Mouse (Mus musculus): Measurements from ENCODE around the gene Itgb3. TPM values are rescaled to one million over a fixed set of nuclear protein-coding genes. Genes with fewer than 3 reads are reported as not detected.

Itgb3 gene
- polyA plus RNA-seq, 1 experiment from 2014 or later: 3.5 TPM

DNA sequence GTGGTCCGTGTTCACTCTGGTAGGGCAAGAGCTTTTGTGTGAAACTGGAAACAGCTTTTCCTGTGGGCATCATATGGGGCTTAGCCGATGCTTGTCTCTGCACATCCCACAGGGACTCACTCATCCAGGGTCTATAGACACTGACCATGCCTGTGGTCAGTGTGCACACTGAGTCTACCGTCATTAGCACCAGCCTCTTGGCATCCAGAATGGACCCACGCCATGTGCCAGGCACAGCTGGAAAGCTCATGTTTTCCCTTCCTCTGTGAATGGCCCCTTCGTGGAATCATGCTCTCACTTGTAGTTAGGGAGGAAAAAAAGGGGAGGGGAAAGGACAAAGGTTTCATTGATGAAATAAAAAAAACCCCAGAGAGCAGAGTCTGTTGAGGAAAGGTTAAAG lies 30.2 kb downstream of the Itgb3 start:
- no peak for ATAC-seq (replicated peaks; ENCODE audit: extremely low read depth, insufficient read depth, low FRiP score)
- Histone ChIP-seq H3K4me3 (ENCODE audit: low read length) (no peak overlapping the region), H3K9ac (ENCODE audit: low read length) (no peak overlapping the region), H3K4me1 (ENCODE audit: control insufficient read depth, insufficient read depth, low read length) (no peaks in the 10 kb centered on the region), H3K36me3 (ENCODE audit: control insufficient read depth, insufficient read depth) (no peaks in the 10 kb centered on the region), H3K4me2 (ENCODE audit: low read depth, low read length) (no peak overlapping the region), H3K27me3 (ENCODE audit: control insufficient read depth, insufficient read depth, low read length) (no peaks in the 10 kb centered on the region), H3K9me3 (replicated peaks; ENCODE audit: control insufficient read depth, low read length) (no peaks in the 10 kb centered on the region), H3K27ac (ENCODE audit: low read length) (no peak overlapping the region)
- WGBS: 75% methylated on average over 5 of the region's 5 CpGs

DNA sequence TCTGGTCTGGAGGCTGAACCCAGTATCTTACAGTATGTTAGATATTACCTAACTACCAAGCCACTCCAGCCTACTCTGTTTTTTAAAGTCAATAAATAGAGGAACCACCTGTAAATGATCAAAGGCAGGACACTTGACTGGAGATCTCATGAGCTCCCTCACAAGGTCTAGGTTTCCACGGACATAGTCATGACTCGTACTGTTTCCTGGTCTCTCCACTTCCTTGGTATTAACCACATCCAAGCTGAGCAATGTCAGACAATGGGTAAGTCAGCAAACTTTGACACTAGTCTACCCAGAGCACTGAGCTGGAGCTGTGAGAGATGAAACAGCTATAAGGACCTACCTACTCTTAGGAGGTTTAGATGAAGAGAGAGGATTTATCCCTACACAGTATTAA lies 31.1 kb downstream of the Itgb3 start:
- ATAC-seq (replicated peaks; ENCODE audit: extremely low read depth, insufficient read depth, low FRiP score): no peak
- Histone ChIP-seq H3K4me3 (ENCODE audit: low read length) (no peak overlapping the region), H3K36me3 (ENCODE audit: control insufficient read depth, insufficient read depth) (no peaks in the 10 kb centered on the region), H3K27ac (ENCODE audit: low read length) (no peak overlapping the region), H3K9ac (ENCODE audit: low read length) (no peak overlapping the region), H3K4me2 (ENCODE audit: low read depth, low read length) (no peak overlapping the region), H3K4me1 (ENCODE audit: control insufficient read depth, insufficient read depth, low read length) (no peaks in the 10 kb centered on the region), H3K9me3 (replicated peaks; ENCODE audit: control insufficient read depth, low read length) (no peaks in the 10 kb centered on the region), H3K27me3 (ENCODE audit: control insufficient read depth, insufficient read depth, low read length) (no peaks in the 10 kb centered on the region)
- 61% methylated on average over 2 of the region's 2 CpGs for WGBS

DNA sequence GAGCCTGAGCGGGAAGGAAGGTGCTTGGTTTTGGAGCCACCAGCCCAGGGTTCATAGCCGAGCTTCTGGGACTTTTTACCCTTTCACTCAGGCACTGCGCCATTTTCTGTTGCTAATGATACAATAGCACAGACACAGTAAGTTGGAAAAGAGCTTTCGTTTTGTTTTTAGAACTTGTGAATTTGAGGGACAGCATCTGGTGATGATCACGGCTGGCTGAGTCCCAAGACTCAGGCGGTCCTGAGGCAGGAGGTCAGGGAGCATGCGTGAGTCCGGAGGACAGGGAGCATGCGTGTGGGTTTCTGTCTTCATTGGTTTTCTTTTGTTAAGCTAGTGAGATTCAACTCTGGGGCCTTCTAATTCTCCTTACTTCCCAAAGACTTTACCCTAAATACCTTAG lies 31.8 kb downstream of the Itgb3 start:
- Histone ChIP-seq H3K4me1 (ENCODE audit: control insufficient read depth, insufficient read depth, low read length) (no peaks in the 10 kb centered on the region), H3K9ac (ENCODE audit: low read length) (no peak overlapping the region), H3K27me3 (ENCODE audit: control insufficient read depth, insufficient read depth, low read length) (no peaks in the 10 kb centered on the region), H3K36me3 (ENCODE audit: control insufficient read depth, insufficient read depth) (no peaks in the 10 kb centered on the region), H3K4me3 (ENCODE audit: low read length) (no peak overlapping the region), H3K4me2 (ENCODE audit: low read depth, low read length) (no peak overlapping the region), H3K27ac (ENCODE audit: low read length) (no peak overlapping the region), H3K9me3 (replicated peaks; ENCODE audit: control insufficient read depth, low read length) (no peaks in the 10 kb centered on the region)
- ATAC-seq (replicated peaks; ENCODE audit: extremely low read depth, insufficient read depth, low FRiP score): no peak
- 73% methylated on average over 9 of the region's 9 CpGs for WGBS

DNA sequence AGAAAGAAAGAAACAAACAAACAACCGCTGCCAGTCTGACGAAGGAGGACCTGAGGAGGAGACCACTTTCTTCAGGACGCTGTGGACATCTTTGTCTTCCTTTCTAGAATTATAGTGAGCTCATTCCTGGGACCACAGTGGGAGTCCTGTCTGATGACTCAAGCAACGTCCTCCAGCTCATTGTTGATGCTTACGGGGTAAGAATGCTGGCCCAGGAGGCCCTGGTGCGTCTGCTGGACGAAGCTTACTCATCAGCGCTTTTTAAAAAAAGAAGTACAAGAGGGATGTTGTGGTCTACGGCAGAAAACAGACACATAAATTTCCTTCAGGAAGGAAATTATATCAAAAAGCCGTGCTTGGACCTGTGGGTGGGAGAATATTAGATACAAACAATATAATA lies 33.1 kb downstream of the Itgb3 start:
- Histone ChIP-seq H3K9me3 (replicated peaks; ENCODE audit: control insufficient read depth, low read length) (no peaks in the 10 kb centered on the region), H3K27ac (ENCODE audit: low read length) (no peak overlapping the region), H3K27me3 (ENCODE audit: control insufficient read depth, insufficient read depth, low read length) (no peaks in the 10 kb centered on the region), H3K4me1 (ENCODE audit: control insufficient read depth, insufficient read depth, low read length) (no peaks in the 10 kb centered on the region), H3K4me2 (ENCODE audit: low read depth, low read length) (no peak overlapping the region), H3K9ac (ENCODE audit: low read length) (no peak overlapping the region), H3K36me3 (ENCODE audit: control insufficient read depth, insufficient read depth) (no peaks in the 10 kb centered on the region), H3K4me3 (ENCODE audit: low read length) (no peak overlapping the region)
- WGBS: 74% methylated on average over 10 of the region's 10 CpGs
- ATAC-seq (replicated peaks; ENCODE audit: extremely low read depth, insufficient read depth, low FRiP score): no peak

DNA sequence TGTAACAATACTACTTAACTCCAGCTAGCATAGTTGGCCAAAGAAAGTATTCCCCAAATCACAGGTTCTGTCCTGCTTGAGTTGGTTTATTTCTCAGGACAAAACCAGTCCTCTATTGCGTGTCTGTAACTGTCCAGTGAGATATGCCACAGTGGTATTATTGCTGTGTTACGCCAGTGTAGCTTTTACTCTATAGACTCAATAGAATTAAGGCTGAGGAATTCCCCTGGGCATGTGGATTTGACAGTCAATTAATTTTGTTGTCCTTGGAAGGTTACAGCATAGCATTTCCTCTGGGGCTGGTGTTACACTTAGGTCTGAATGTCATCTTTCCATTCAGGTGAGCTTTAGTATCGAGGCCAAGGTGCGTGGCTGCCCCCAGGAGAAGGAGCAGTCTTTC lies 35.4 kb downstream of the Itgb3 start:
- H3K4me3 ChIP-seq (ENCODE audit: low read length): no peak overlapping the region
- H3K36me3 ChIP-seq (ENCODE audit: control insufficient read depth, insufficient read depth): no peaks in the 10 kb centered on the region
- no peaks in the 10 kb centered on the region for H3K4me1 ChIP-seq (ENCODE audit: control insufficient read depth, insufficient read depth, low read length)
- no peak overlapping the region for H3K4me2 ChIP-seq (ENCODE audit: low read depth, low read length)
- WGBS: 87% methylated on average over 4 of the region's 4 CpGs
- no peak for ATAC-seq (replicated peaks; ENCODE audit: extremely low read depth, insufficient read depth, low FRiP score)
- no peak overlapping the region for H3K27ac ChIP-seq (ENCODE audit: low read length)
- H3K27me3 ChIP-seq (ENCODE audit: control insufficient read depth, insufficient read depth, low read length): no peaks in the 10 kb centered on the region
- H3K9ac ChIP-seq (ENCODE audit: low read length): no peak overlapping the region
- no peaks in the 10 kb centered on the region for H3K9me3 ChIP-seq (replicated peaks; ENCODE audit: control insufficient read depth, low read length)

DNA sequence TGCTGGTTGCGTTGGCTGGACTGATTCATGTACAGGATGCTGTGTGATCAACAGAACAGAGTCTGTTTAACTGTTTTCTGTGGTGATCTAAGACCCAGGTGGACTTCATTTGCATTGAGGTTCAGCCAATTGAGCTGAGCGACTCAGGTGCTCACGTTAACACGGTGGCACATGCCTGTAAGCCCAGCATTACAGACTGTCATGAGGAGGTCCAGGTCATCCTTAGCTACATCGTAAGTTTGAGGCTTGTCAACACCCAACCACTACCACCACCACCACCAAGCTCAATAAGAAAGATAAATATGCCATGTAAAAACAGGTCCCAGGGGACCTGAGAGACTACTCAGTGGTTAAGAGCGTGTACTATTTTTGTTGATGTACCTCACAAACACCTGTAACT lies 37.6 kb downstream of the Itgb3 start:
- Histone ChIP-seq H3K4me1 (ENCODE audit: control insufficient read depth, insufficient read depth, low read length) (no peaks in the 10 kb centered on the region), H3K27me3 (ENCODE audit: control insufficient read depth, insufficient read depth, low read length) (no peaks in the 10 kb centered on the region), H3K9ac (ENCODE audit: low read length) (no peak overlapping the region), H3K4me3 (ENCODE audit: low read length) (no peak overlapping the region), H3K36me3 (ENCODE audit: control insufficient read depth, insufficient read depth) (no peaks in the 10 kb centered on the region), H3K9me3 (replicated peaks; ENCODE audit: control insufficient read depth, low read length) (peaks cover 3% of the 10 kb centered on the region), H3K27ac (ENCODE audit: low read length) (no peak overlapping the region), H3K4me2 (ENCODE audit: low read depth, low read length) (no peak overlapping the region)
- no peak for ATAC-seq (replicated peaks; ENCODE audit: extremely low read depth, insufficient read depth, low FRiP score)
- 90% methylated on average over 6 of the region's 6 CpGs for WGBS

DNA sequence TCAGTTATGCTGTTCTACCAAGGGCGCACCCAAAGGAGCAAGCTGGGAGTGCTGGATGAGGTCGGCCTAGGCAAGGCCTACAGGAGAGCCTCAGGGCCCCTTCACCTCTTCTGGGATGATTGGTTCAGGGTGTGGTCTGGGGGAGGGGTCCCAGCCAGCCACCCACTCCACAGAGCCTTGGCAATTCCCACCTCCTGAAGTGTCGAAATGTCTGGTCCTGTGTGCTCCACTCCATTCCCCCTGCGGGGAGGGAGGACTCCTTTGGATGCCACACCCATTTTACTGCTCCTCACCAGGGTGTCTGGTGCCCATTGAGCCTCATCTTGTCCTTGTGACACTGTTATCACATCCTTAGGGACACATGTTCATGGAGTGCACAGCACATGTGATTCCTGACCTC lies 38.4 kb downstream of the Itgb3 start:
- 67% methylated on average over 4 of the region's 4 CpGs for WGBS
- Histone ChIP-seq H3K27ac (ENCODE audit: low read length) (no peak overlapping the region), H3K4me2 (ENCODE audit: low read depth, low read length) (no peak overlapping the region), H3K9me3 (replicated peaks; ENCODE audit: control insufficient read depth, low read length) (peaks cover 3% of the 10 kb centered on the region), H3K9ac (ENCODE audit: low read length) (no peak overlapping the region), H3K27me3 (ENCODE audit: control insufficient read depth, insufficient read depth, low read length) (no peaks in the 10 kb centered on the region), H3K4me3 (ENCODE audit: low read length) (no peak overlapping the region), H3K36me3 (ENCODE audit: control insufficient read depth, insufficient read depth) (no peaks in the 10 kb centered on the region), H3K4me1 (ENCODE audit: control insufficient read depth, insufficient read depth, low read length) (no peaks in the 10 kb centered on the region)
- no peak for ATAC-seq (replicated peaks; ENCODE audit: extremely low read depth, insufficient read depth, low FRiP score)

DNA sequence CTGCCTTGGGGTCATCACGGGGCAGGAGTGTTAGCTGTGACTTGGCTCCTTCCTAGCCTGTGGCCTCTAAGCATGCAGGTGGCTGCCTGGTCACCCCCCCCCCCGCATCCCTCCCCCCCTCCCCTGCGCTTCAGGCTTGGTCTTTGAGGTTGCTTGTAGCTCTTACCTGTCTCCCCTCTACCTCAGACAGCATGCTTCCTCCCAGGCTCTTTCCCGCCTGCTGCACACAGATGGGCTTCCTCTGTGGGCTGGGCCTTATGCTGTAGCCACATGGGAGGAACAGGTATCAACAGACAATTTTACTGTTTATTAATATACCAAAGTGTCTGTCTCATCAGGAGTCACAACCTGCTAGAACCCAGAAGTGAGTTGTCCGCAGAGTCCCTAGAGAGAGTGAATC lies 38.8 kb downstream of the Itgb3 start:
- no peak overlapping the region for H3K4me2 ChIP-seq (ENCODE audit: low read depth, low read length)
- H3K9ac ChIP-seq (ENCODE audit: low read length): no peak overlapping the region
- WGBS: 72% methylated on average over 5 of the region's 5 CpGs
- H3K36me3 ChIP-seq (ENCODE audit: control insufficient read depth, insufficient read depth): no peaks in the 10 kb centered on the region
- peaks cover 3% of the 10 kb centered on the region for H3K9me3 ChIP-seq (replicated peaks; ENCODE audit: control insufficient read depth, low read length)
- H3K4me1 ChIP-seq (ENCODE audit: control insufficient read depth, insufficient read depth, low read length): no peaks in the 10 kb centered on the region
- H3K4me3 ChIP-seq (ENCODE audit: low read length): no peak overlapping the region
- no peak overlapping the region for H3K27ac ChIP-seq (ENCODE audit: low read length)
- ATAC-seq (replicated peaks; ENCODE audit: extremely low read depth, insufficient read depth, low FRiP score): no peak
- no peaks in the 10 kb centered on the region for H3K27me3 ChIP-seq (ENCODE audit: control insufficient read depth, insufficient read depth, low read length)

DNA sequence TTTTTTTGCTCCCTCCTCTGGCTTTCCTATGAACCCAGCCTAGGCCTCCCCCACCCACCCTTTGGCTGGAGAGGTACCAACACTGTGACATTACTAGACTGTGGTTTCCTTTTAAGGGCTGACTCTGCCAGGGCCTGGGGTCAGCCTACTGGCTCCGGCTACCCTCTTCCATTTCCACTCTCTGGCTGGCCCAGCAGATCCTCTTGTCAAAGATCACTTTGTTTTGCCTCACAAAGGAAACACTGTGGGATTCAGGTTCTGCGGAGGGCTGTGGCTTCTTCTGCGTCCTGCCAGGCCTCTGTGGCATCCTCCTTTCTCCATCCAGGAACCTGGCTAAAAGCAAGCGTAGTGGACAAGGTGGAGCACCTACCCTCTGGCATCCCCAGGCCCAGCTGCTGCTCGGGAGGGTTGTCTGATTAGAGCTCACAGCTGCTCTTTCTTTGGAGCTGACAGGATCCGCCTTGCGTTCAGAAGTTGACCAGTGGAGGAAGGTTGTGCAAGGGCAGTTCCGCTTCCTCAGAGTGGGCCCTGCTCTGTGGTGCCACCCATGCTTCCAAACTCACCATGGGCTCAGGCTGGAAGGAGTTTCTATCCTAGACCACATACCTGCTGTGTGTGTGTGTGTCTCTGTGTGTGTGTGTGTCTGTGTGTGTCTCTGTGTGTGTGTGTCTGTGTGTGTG lies 39.5 kb downstream of the Itgb3 start:
- Histone ChIP-seq H3K9me3 (replicated peaks; ENCODE audit: control insufficient read depth, low read length) (peaks cover 3% of the 10 kb centered on the region), H3K4me3 (ENCODE audit: low read length) (no peak overlapping the region), H3K4me2 (ENCODE audit: low read depth, low read length) (no peak overlapping the region), H3K27ac (ENCODE audit: low read length) (no peak overlapping the region), H3K9ac (ENCODE audit: low read length) (no peak overlapping the region), H3K27me3 (ENCODE audit: control insufficient read depth, insufficient read depth, low read length) (no peaks in the 10 kb centered on the region), H3K4me1 (ENCODE audit: control insufficient read depth, insufficient read depth, low read length) (no peaks in the 10 kb centered on the region), H3K36me3 (ENCODE audit: control insufficient read depth, insufficient read depth) (no peaks in the 10 kb centered on the region)
- 63% methylated on average over 8 of the region's 8 CpGs for WGBS
- ATAC-seq (replicated peaks; ENCODE audit: extremely low read depth, insufficient read depth, low FRiP score): no peak; the same call in 1 of the 2 replicates

Data from heart, embryonic 16.5 days (tissue).